Mouse (Mus musculus) adrenal gland, postnatal 10 days (tissue): ENCODE results near the gene Kcnh6. TPM values are rescaled to one million over a fixed set of nuclear protein-coding genes. Genes with fewer than 3 reads are reported as not detected.
"Not testable (repeated sequence)": the region's sequence is repeated elsewhere in the genome, so short reads cannot be mapped to it uniquely, and the experiment has no call there.

Experiments
- DNase-seq: peaks from one replicate; pipeline ENCODE4 v3.0.0; 2021; ENCODE audit warnings: mixed read lengths
- total RNA-seq, 2 experiments: library from RNA; stranded (reverse); gene quantifications; 2 replicates each; pipeline ENCODE4 v1.2.3; 2021

Kcnh6 gene
- total RNA-seq, 2 experiments from 2014 or later: 0.24 to 0.61 TPM

DNA sequence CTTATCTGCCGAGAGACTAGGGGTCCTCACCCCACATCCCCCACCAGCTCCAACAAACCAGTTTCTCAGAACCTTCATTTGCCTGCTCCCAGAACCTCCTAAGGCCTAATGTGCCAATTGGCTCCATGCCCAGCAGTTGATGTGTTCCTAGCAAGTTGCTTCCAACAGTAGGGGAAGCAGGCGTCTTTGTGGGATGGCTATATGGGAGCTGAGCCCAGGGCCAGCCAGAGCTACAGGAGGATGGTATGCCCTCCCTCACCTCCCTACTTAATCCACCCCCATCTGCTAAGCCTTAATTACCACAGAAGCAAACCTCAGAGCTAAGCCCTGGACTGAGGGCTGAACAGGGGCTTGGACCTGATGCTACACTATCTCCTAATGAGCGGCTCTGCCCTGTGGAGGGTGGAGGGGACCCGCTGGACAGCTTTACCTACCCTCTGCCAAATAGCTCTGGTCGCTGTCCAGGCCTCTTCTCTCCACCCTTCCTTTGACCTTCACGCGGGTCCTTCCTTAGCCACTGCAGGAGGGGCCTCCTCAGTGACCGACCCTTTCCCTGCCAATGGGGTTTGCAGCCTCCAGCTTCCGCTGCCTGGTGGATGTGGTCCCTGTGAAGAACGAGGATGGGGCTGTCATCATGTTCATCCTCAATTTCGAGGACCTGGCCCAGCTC lies 5.8 kb downstream of the Kcnh6 start:
- peak; percentile 68 for DNase-seq

GRCm38 (mm10) chr11:106016440-106016839 lies 8.5 kb downstream of the Kcnh6 start:
- DNase-seq: no peak

- DNase-seq: no peak
Measured at GRCm38 (mm10) chr11:106020051-106020763, 12.3 kb downstream of the Kcnh6 start.

DNA sequence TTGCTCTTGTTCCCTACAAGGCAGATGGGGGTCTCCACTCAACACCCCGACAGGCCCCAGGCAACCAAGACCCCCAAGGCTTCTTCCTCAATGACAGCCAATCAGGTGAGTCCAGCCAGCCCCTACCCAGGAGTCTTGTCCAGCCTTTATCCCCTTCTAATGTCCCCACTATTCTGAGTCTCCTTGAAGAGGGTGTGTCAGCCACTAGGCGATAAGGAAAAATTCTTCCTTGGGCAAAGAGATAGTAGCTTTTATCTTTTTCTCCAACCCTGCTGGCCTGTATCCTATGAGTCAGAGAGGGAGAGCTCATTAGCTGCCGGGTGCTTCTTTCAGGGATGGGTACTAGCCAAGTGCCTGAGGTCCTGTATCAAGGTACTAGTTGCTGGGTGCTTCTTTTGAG lies 17.9 kb downstream of the Kcnh6 start:
- DNase-seq: no peak

- peak; percentile 77 for DNase-seq
Measured at GRCm38 (mm10) chr11:106026465-106027151, 18.7 kb downstream of the Kcnh6 start.

GRCm38 (mm10) chr11:106027607-106028006 lies 19.7 kb downstream of the Kcnh6 start:
- DNase-seq: no peak

GRCm38 (mm10) chr11:106032074-106032473 lies 24.1 kb downstream of the Kcnh6 start:
- not testable (repeated sequence) for DNase-seq

DNA sequence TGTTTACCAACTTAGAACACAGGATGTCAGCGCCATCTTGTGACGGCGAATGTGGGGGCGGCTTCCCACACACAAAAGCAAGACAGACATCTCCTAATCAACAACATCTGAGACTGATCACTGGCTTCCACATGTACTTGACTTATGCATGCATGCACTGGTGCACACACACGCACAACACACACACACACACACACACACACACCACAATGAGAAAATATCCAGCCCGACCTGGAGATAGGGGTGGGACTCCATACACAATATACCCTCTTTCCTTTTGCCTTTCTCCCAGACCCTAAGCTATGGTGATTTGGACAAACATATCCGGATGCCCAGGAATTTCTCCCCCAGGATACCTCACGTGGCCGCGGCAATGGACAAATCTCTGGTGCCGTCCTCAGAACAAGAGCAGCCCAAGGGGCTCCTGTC lies 25.6 kb downstream of the Kcnh6 start:
- no peak for DNase-seq

DNA sequence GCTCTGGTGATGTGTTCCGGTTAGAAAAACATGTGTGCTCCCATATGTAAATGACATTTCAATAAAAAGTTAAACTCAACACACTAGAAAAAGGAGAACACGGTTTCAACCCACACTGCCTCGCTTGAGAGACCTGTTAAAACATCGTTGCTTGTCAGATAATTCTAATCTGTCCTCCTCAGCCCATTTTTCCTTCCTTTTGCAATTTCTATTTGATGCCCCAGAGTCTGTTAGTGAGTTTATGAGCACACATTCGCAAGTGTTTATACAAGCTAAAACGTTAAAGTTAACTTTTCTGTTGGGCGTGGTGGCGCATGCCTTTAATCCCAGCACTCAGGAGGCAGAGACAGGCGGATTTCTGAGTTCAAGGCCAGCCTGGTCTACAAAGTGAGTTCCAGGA lies 27.1 kb downstream of the Kcnh6 start:
- DNase-seq: no peak

DNA sequence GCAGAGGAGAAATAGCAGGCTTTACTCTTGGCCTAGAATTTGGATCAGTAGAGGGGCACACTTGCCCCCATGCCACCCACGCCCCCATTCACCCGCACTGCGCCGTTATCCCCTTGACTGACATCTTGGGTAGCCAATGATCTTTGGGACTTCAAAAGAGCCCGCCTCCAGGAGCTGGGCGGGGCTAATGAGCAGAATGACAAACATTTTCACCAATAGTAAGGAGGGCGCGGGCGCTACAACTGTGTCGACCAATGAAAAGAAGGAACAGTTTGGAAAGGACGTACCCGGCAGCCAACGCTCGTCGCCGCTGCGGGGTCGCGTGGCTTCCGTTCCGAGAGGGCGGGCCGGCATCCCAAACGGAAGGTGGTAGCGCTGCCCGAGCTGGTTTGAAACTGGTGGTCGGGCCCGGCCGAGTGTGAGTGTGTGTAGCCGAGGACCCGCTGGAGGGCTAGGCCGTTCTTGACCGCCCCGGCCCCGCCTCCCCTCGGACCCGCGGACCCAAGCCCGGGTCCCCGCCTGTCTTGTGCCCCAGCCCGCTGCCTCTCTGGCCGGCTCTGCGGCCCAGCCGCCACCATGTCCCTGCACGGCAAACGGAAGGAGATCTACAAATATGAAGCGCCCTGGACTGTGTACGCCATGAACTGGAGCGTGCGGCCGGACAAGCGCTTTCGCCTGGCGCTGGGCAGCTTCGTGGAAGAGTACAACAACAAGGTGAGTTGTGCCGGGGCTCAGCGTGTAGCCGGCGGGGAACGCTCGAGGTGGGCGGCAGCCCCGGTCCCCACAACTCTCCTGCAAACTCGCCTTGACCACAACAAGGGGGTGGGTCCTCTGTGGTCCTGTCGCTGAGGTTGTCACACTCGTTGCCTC lies 28.9 kb downstream of the Kcnh6 start, which contains the start of gene Dcaf7:
Dcaf7 (plus strand) TSS at position 325 of the 870 bp plus-strand sequence.
- peak; percentile 96 for DNase-seq

DNA sequence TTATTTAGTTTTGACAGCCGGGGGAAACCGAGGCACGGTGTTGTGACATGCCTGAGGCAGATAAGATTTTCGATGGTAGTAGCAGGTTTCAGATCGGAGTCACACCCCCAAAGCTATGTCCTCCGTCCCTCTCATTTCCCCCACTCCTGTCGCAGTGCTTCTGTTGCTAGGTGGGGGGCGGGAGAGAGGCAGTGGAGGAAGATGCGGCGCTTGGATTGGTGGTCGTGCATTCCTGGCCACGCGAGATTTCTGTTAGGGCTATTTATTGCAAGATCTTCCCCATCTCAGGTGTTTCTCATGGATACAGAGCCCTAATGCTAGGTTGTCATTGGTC lies 29.5 kb downstream of the Kcnh6 start:
- DNase-seq: peak; percentile 46

- no peak for DNase-seq
Measured at GRCm38 (mm10) chr11:106044349-106044748, 36.4 kb downstream of the Kcnh6 start.

DNA sequence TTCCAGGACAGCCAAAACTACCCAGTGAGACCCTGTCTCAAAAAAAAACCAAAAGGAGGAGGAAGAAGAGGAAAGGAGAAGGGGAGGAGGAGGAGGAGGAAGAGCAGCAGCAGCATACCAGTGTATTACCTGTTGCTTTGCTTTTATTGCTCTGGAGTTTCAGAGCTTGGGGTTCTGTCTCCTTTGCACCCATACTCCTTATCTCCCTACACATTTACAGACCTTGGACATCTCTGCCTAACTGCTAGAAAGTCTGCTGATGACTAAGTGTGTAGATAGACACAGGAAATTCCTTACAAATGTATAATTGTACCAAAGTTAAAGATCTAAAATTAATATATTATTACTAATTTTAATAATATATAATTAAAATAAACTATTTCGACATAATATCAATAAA lies 37.3 kb downstream of the Kcnh6 start:
- no peak for DNase-seq

DNA sequence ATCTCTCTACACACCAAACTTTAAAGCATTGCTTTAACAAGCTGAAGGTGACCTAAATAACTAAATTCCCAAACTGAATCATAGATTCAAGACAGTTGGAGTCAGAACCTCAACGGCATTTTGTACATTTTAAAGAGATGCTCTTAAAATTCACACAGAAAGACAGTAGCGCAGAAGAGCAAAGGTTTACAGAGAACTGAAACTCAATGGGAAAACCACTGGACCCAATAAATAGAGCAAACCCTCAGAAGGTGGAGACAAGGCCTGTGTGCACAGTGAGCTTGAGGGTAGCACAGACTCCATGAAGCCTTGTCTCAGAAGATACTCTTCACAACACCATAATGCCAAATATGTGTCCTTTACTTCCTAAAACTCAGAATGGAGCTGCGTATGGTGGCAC lies 37.9 kb downstream of the Kcnh6 start:
- no peak for DNase-seq

- no peak for DNase-seq
Measured at GRCm38 (mm10) chr11:106046584-106046983, 38.7 kb downstream of the Kcnh6 start.

- no peak for DNase-seq
Measured at GRCm38 (mm10) chr11:106053921-106054320, 46.0 kb downstream of the Kcnh6 start.

GRCm38 (mm10) chr11:106054600-106054999 lies 46.7 kb downstream of the Kcnh6 start:
- no peak for DNase-seq

DNA sequence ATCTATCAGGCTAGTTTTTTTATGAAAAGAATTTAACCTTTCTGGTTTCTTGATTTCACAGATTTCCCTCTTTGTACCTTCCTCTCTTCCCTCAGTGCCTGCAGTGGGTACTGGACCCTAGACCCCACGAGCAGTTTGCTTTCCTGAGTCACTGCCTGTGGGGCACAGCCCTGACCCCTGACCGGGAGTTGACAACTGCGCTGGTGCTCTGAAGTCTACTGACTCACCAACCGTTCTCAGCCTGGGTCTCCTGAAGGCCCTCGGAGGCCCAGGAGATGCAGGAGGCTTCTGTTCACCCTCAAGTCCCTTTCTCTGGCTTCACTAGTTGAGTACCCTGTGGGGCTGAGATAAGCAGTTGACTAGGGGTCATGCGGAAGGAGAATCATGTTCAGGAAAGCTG lies 47.4 kb downstream of the Kcnh6 start:
- DNase-seq: no peak

DNA sequence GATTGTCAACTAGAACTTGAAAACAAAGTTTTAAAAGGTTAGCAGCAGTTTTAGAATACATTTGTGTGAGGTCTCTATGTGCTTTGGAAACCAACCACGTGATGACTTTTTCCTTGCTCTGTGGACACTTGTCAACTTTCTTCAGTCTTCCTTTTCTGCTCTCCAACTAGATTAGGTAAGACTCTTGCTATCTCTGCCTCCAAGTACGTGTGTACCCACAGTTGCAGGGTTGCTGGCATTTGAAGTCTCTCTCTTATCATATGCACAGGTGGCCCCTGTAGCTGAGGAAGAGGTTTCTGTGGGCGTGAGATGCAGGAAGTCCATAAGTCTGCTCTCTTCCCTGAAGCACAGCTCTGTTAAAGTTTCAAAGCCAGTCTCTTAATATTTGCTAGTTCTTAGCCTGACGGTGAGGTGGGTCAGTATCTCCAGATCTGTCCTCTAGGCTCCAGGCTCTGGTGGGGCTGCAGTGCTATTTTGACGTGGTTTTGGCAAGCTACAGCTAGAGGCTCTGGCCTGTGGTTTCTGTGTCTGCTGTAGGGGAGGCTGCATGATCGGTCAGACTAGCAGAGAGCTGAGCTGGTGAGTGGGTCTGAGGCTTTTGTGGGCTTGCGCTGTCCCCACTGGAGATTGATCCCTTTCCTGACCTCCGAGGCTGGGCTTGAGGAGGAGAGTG lies 49.0 kb downstream of the Kcnh6 start:
- no peak for DNase-seq

- no peak for DNase-seq
Measured at GRCm38 (mm10) chr11:106058020-106058419, 50.1 kb downstream of the Kcnh6 start.

DNA sequence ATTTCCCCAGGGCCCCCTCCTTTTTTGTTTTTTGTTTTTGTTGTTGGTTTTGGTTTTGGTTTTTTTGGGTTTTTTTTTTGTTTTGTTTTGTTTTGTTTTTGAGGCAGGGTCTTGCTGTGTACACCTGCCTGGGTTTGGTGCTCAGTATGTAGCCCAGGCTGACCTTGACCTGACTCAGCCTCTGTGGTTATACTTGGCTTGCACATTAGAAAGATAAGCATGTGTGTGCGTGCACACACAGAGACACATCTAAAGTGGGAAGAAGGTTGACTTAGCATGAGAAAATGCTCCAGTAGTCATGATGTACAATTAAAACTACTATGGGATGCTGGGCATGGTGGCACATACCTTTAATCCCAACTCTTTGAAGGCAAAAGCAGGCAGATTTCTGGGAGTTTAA lies 52.6 kb downstream of the Kcnh6 start:
- no peak for DNase-seq

DNA sequence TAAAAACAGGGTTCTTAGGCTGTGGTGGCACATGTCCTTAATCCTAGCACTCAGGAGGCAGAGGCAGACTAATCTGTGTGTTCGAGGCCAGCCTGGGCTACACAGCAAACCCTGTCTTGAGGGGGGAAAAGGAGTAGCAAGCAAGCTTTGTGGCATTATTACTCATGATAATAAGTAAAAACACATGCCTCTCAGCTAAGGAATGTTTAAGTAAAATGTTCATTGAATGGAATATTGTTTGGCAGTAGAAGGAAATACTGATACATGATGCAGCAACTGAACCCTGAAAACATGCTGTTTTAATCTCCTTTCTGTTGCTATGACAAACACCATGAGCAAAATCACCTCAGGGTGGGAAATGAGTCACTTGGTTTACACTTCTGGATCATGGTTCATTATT lies 53.4 kb downstream of the Kcnh6 start:
- DNase-seq: no peak
